Mouse (Mus musculus): Measurements from ENCODE around the gene Aldh4a1. TPM values are rescaled to one million over a fixed set of nuclear protein-coding genes. Genes with fewer than 3 reads are reported as not detected.
A peak's percentile ranks its signal among the peaks of the same experiment; 100 is the strongest.

The Aldh4a1 gene
- polyA plus RNA-seq, 1 experiment from 2014 or later = 19.6 TPM

DNA sequence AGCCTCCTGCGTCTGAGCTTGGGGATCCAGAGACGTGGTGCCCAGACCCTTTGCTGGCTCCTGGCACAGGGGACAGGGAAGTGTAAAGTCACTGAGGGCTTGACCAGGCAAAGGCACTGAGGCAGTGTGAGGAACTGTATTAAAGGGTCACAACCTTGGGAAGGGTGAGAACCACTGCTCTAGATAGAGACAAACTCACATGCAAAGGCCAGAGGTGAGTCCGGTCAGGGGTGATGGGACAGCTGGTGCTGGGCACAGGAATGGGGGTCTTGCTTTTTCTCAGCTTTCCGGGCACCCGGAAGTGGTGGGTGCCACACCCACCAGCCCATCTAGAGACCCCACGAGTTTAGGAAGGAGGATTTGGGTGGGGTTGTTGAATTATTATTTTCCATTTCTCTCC lies 29.3 kb upstream of the Aldh4a1 start:
- no peak overlapping the region for H3K27ac ChIP-seq (replicated peaks)
- H3K9me3 ChIP-seq = no peaks in the 10 kb centered on the region
- H3K4me2 ChIP-seq (replicated peaks) = no peak overlapping the region
- H3K4me3 ChIP-seq = no peak overlapping the region
- no peak overlapping the region for H3K9ac ChIP-seq (replicated peaks)
- 72% methylated on average over 6 of the region's 6 CpGs for WGBS
- peaks cover 8% of the 10 kb centered on the region; the same call in 1 of the 2 replicates for H3K27me3 ChIP-seq
- ATAC-seq (ENCODE audit: low FRiP score, low read depth) = no peak
- peaks cover 45% of the 10 kb centered on the region for H3K4me1 ChIP-seq
- H3K36me3 ChIP-seq = no peaks in the 10 kb centered on the region

DNA sequence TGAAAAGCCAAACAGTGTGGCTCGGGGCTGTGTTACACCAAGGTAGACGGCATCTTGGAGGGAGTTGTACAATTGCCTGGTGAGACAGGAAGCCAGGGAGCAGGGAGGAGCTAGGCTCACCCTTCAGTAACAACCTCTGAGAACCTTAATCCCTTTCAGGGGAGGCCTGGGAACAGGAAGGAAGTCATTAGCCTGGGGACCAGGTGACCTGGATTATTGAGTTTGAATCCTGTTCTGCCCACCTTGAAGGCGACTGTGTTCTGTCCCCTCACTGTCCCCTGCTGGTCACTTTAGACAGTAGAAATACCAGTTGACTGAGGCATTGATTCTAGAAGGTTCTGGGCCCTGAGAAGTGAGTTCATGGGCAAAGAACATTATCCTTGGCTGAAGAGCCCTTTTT lies 28.6 kb upstream of the Aldh4a1 start:
- no peak for ATAC-seq (ENCODE audit: low FRiP score, low read depth)
- Histone ChIP-seq H3K9ac (replicated peaks) (no peak overlapping the region), H3K9me3 (no peaks in the 10 kb centered on the region), H3K36me3 (no peaks in the 10 kb centered on the region), H3K4me3 (no peak overlapping the region), H3K27me3 (peaks cover 8% of the 10 kb centered on the region; the same call in 1 of the 2 replicates), H3K4me2 (replicated peaks) (no peak overlapping the region), H3K4me1 (peaks cover 52% of the 10 kb centered on the region), H3K27ac (replicated peaks) (no peak overlapping the region)
- 57% methylated on average over 3 of the region's 3 CpGs for WGBS

DNA sequence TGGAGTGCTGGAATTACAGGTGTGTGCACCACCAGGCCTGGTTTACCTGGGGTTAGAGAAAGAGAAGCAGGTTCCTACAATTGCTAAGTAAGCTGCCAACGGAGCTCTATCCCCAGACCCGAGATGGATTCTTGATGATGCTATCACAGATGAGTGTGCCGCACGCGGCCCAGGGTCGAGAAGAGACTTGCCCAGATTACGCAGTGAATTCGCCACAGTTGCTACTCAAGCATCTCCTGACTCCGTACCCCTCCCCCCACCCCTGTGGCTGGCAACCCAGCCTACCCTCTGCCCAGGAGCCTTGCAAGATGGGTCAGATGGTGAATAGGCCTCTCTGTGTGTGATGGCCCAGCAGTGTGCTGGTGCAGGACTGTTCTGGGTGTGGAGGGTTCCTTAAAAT lies 26.0 kb upstream of the Aldh4a1 start:
- H3K4me2 ChIP-seq (replicated peaks) = no peak overlapping the region
- H3K36me3 ChIP-seq = no peaks in the 10 kb centered on the region
- H3K9ac ChIP-seq (replicated peaks) = no peak overlapping the region
- H3K27me3 ChIP-seq = peaks cover 8% of the 10 kb centered on the region; the same call in 1 of the 2 replicates
- WGBS = 21% methylated on average over 9 of the region's 9 CpGs
- peaks cover 46% of the 10 kb centered on the region for H3K4me1 ChIP-seq
- H3K9me3 ChIP-seq = no peaks in the 10 kb centered on the region
- ATAC-seq (ENCODE audit: low FRiP score, low read depth) = 0 out of 2 replicates have a peak, but pooled peaks have one; percentile 38
- 0 out of 2 replicates have a peak overlapping the region, but pooled peaks have one; percentile 11 for H3K27ac ChIP-seq (replicated peaks)
- H3K4me3 ChIP-seq = no peak overlapping the region

DNA sequence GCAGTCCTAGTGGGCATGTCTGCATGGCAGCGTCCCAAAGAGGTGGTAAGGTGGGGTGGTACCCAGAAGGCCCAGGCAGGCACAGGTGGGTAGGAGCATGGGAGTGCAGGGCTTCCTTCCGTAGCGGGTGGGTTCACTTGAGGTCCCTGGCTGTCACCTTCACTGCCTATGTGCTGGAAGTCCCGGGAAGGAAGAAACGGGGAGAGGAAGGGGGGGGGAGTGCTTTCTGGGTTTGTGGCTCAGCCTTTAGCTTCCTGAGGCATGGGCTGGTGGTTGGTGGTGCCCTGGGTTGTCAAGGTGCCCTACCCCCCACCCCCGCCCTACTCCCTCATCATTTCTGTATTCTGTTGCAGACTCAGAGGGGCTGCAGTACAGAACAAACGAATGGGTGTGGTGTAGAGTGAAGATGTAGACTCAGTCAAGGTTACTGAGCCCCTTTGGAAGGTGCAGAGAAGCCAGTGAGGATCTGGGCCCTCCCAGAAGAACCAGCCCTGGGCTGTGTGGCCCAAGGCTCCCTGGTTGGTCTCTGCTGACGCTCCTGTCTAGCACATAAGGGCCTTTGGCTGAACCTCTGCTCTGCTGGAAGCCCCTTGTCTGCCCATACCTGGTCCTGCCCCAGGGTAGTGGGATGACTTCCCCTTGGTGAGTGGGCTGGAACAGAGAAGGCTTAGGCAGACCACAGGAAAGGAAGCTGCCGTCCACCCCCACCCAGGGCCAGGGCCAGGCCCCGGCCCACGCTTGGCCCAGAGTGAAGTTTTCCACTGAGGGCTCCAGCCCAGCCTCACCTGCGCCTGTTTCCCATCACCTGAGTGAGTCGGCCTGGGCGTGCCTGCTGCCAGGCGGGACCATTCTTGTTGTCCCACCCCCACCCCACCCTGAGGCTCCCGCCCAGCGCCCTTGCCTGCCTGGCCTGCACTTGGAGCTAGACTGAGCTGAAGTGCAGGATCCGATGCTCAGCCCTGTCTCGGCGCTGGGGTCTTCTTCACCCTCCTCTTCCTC lies 25.1 kb upstream of the Aldh4a1 start:
- no peak for ATAC-seq (ENCODE audit: low FRiP score, low read depth)
- peaks cover 8% of the 10 kb centered on the region; the same call in 1 of the 2 replicates for H3K27me3 ChIP-seq
- no peak overlapping the region for H3K4me2 ChIP-seq (replicated peaks)
- H3K9ac ChIP-seq (replicated peaks) = 0 out of 2 replicates have a peak overlapping the region, but pooled peaks have one; percentile 20
- no peaks in the 10 kb centered on the region for H3K9me3 ChIP-seq
- no peaks in the 10 kb centered on the region for H3K36me3 ChIP-seq
- WGBS = 64% methylated on average over 20 of the region's 20 CpGs
- no peak overlapping the region for H3K4me3 ChIP-seq
- H3K27ac ChIP-seq (replicated peaks) = peak overlapping the region; percentile 76
- H3K4me1 ChIP-seq = peaks cover 51% of the 10 kb centered on the region

DNA sequence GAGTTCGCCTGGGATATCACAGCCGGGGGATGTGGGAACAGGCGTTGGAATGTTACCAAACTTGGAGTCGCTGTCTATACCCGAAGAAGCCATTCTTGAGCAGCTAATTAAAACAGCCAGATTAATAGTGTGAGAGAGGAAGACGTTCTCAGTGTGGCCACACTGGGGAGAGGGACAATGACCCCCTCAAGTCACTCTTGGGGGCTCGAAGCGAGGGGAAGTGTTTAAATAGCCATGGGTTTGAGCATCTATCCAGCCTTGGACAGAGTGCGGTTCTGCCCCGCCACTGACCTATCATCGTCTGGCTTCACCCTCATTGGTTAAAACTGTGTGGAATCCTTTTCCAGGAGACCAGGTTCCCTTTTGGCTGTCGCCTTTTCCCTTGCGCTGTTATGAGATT lies 24.3 kb upstream of the Aldh4a1 start:
- ATAC-seq (ENCODE audit: low FRiP score, low read depth) = no peak
- peak overlapping the region; percentile 25; the same call in 1 of the 2 replicates for H3K9ac ChIP-seq (replicated peaks)
- H3K9me3 ChIP-seq = no peaks in the 10 kb centered on the region
- H3K36me3 ChIP-seq = no peaks in the 10 kb centered on the region
- peaks cover 51% of the 10 kb centered on the region for H3K4me1 ChIP-seq
- peak overlapping the region; percentile 44 for H3K4me2 ChIP-seq (replicated peaks)
- H3K27ac ChIP-seq (replicated peaks) = peak overlapping the region; percentile 76
- no peak overlapping the region for H3K4me3 ChIP-seq
- H3K27me3 ChIP-seq = peaks cover 8% of the 10 kb centered on the region; the same call in 1 of the 2 replicates
- 35% methylated on average over 12 of the region's 13 CpGs for WGBS

DNA sequence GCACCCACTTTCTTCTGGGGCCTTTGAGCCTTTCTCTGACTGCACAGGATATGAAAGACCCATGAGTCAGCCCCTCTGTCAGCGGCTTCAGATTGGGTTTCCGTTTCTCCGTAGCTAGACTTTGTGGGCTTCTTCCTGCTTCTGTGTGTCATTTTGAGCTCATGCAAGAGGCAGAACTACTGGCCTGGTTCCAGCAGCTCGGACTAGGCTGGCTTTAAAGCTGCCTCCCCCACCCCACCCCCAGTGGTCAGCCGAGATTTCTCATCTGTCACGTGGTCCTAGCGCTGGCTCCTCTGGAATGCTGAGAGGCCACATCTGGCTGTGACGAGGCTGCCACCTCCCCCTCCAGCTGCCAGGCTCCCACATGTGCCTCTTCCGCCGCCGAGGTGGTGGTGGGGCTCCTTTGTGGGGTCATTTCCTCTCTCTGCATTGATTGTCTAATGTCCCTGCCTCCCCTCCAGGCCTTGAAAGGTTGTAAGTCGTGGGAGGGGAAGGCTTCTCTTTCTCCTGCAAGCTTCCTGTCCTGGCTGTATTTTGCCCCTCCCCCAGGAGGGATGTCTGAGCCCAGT lies 23.6 kb upstream of the Aldh4a1 start:
- H3K4me1 ChIP-seq = peaks cover 51% of the 10 kb centered on the region
- peaks cover 8% of the 10 kb centered on the region; the same call in 1 of the 2 replicates for H3K27me3 ChIP-seq
- H3K36me3 ChIP-seq = no peaks in the 10 kb centered on the region
- no peaks in the 10 kb centered on the region for H3K9me3 ChIP-seq
- H3K9ac ChIP-seq (replicated peaks) = peak overlapping the region; percentile 25; the same call in 1 of the 2 replicates
- ATAC-seq (ENCODE audit: low FRiP score, low read depth) = 0 out of 2 replicates have a peak, but pooled peaks have one; percentile 31
- peak overlapping the region; percentile 76 for H3K27ac ChIP-seq (replicated peaks)
- peak overlapping the region; percentile 44 for H3K4me2 ChIP-seq (replicated peaks)
- peak overlapping the region; percentile 19 for H3K4me3 ChIP-seq
- 1% methylated on average over 12 of the region's 12 CpGs for WGBS

DNA sequence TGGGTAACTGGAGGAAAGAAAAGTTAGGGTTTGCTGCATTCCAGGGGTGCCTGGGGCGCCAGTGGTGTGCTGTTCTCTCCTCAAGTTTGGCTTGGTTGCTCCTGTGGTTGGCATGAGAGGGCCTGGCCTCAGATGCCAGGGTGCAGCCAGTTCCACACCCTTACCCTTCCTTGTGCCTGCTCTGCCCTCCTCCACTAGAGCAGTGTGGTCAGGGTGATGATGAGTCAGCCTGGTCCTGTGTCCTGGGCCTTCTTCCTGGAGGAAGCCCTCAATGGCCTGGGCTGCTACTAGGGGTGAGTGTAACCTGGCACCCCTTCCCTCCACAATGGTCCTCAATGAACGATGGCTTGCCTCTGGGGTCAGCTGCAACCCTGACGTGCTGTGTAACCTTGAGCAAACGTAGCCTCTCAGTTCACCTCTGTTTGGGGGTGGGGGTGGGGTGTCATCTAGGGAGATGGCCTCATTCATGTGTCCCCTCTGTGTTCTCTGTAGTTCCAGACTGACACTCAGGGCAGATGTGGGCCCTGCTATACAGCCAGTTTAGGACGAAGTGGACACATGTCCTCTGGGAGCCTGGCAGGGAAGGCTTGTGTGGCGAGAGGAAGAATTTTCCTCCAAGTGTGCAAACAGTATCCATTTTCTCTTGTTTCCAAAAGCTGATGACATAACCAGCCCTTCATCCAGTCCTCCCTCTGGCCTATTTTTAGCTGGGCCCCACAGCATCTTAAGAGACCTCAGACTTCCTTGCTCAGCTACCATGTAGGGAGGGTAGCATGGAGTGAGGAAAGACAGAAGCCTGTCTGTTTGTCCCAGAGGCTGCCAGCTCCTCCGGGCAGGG lies 20.9 kb upstream of the Aldh4a1 start:
- H3K9me3 ChIP-seq = no peaks in the 10 kb centered on the region

DNA sequence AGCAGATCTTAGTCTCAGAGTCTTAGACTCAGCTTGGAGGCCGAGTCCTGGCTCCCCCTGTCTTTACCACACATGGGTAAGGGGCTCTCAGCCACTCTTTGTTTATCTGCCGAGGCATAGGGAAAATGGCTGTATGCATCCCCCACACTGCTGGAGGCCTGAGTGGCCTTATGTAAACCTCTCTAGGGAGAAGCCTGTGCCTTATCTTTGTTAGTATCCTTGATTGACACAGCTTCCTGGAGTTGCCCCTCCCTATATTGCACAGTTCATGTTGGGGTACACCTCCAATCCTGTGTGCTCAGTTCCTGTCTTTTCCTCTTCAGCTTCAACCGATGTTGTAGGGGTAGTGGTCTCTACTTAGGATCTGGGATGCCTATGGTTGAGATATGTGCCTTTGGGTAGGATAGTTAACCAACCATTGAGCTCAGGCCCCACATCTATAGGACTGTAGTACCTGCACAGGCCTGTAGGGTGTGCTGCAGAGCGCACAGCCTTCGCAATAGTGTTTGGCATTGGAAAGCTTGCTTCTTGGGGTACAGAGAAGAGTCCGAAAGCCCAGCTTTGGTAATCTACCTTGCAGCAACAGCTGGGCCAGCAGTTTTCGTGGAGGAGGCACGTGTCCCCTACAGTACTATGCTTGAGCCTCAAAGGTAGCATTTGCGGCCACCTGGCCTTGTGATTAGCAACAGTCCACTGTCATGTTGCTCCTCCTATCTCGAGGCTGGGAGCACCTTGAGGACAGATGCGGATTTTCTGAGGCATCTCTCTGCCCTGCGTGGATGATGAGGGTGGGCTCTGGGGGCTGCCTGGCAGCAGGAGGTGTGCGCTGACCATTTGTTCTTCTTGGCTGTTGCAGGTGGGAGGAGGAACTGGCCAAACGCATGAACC lies 20.1 kb upstream of the Aldh4a1 start, which contains the start of gene Gm21969:
Gene Gm21969 (plus strand): TSS at position 830 of the 888 bp plus-strand sequence.
- Histone ChIP-seq H3K36me3 (peaks cover 9% of the 10 kb centered on the region; the same call in 1 of the 2 replicates), H3K4me1 (peaks cover 30% of the 10 kb centered on the region), H3K9me3 (no peaks in the 10 kb centered on the region), H3K27me3 (no peaks in the 10 kb centered on the region; the same call in 1 of the 2 replicates), H3K4me2 (replicated peaks) (no peak within 1 kb of the TSS), H3K9ac (replicated peaks) (no peak within 1 kb of the TSS), H3K4me3 (no peak within 1 kb of the TSS), H3K27ac (replicated peaks) (no peak within 1 kb of the TSS)
- no peak for ATAC-seq (ENCODE audit: low FRiP score, low read depth)
- WGBS = 50% methylated on average over 14 of the region's 14 CpGs

More for the DNA sequence above, 20.9 kb upstream of the Aldh4a1 start:
- no peaks in the 10 kb centered on the region; the same call in 1 of the 2 replicates for H3K27me3 ChIP-seq
- 72% methylated on average over 7 of the region's 7 CpGs for WGBS
- ATAC-seq (ENCODE audit: low FRiP score, low read depth) = no peak
- H3K9ac ChIP-seq (replicated peaks) = no peak overlapping the region
- no peak overlapping the region for H3K27ac ChIP-seq (replicated peaks)
- H3K4me3 ChIP-seq = no peak overlapping the region
- peaks cover 38% of the 10 kb centered on the region for H3K4me1 ChIP-seq
- H3K4me2 ChIP-seq (replicated peaks) = no peak overlapping the region
- peaks cover 8% of the 10 kb centered on the region; the same call in 1 of the 2 replicates for H3K36me3 ChIP-seq

DNA sequence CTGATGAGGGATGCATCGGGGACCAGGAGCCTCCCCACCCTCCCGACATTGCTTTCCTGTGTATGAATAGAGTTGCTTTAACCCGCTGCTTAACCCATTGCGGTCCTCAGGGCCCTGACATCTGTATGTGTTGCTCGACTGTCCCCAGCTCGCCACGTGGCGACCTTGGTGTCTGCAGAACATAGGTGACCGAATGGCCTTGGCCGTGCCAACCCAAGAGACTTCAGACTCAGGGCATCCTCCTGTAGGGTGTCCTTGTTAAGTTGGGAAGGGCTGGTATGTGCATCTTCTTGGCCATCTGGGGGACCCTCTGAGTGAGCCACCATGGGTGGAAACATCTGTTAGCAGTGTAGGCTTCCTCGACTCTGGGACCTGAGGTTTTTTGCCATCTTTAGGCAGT lies 17.4 kb upstream of the Aldh4a1 start:
- H3K9ac ChIP-seq (replicated peaks) = no peak overlapping the region
- H3K4me3 ChIP-seq = no peak overlapping the region
- H3K4me2 ChIP-seq (replicated peaks) = no peak overlapping the region
- no peaks in the 10 kb centered on the region for H3K9me3 ChIP-seq
- peaks cover 9% of the 10 kb centered on the region; the same call in 1 of the 2 replicates for H3K36me3 ChIP-seq
- H3K27me3 ChIP-seq = no peaks in the 10 kb centered on the region
- H3K4me1 ChIP-seq = peaks cover 6% of the 10 kb centered on the region; the same call in 1 of the 2 replicates
- no peak for ATAC-seq (ENCODE audit: low FRiP score, low read depth)
- no peak overlapping the region for H3K27ac ChIP-seq (replicated peaks)
- 84% methylated on average over 11 of the region's 11 CpGs for WGBS

DNA sequence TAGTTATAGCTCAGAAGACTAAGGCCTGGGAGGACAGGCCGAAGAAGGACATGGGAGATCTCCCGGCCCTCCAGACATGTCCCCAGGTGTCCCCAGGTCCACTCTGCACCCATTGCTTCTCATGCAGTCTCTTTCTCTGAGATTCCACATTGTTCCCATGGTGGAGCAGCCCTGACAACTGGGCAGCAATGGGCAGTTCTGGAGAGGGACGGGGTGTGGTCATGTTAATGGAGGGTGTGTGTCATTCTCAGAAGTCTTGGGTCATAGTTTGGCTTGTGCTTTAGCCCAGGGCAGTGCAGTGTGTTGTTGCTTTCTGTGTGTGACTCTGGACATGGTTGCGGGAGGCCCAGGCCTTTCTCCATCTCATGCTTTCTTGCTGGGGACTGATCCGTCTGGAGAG lies 15.9 kb upstream of the Aldh4a1 start:
- no peak for ATAC-seq (ENCODE audit: low FRiP score, low read depth)
- Histone ChIP-seq H3K27ac (replicated peaks) (no peak overlapping the region), H3K36me3 (peaks cover 9% of the 10 kb centered on the region; the same call in 1 of the 2 replicates), H3K4me3 (no peak overlapping the region), H3K4me1 (peaks cover 16% of the 10 kb centered on the region), H3K9me3 (no peaks in the 10 kb centered on the region), H3K27me3 (no peaks in the 10 kb centered on the region), H3K4me2 (replicated peaks) (no peak overlapping the region), H3K9ac (replicated peaks) (no peak overlapping the region)
- WGBS = 93% methylated on average over 5 of the region's 5 CpGs

Measured in midbrain, embryonic 12.5 days (tissue).